Mouse (Mus musculus): ENCODE results near the gene Gja4.

The Gja4 gene

DNA sequence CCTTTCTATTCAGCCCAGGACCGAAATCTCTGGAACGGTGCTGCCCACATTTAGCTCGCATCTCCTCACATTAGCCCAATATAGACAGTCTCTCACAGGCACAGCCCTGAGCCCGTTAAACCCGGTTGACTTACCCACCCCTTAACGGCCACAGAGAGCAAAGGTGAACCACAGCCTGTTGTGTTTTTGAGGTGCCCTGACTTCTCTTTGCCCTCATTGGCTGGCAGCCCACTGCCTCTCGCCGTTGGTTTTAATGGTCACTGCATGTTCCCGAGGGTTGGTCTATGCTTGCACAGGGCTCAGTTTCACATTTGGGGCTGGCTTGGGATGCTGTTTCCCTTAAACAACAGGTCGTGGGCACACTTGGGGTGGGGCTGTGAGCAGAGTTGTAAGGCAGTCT is 10.5 kb upstream of the Gja4 start:
- no peak for DNase-seq (ENCODE audit: low spot score)

DNA sequence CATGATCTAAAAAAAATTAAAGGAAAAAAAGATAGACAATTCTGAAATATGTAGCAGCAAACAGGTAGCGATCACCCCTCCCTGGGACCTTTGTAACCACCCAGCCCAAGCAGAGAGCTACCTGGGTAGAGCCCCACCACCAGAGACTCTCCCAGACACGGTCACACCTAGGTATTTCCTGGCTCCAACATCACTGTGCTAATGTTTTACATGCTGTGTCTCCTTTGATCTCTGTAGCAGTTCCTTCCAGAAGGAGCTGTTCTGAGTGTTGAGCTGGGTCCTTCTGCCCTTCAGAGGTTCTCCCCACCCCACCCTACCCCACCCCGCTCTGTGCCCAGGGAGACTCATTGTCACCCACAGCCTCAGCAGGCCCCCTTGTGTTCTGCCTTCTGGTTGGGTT is 9.8 kb upstream of the Gja4 start:
- DNase-seq (ENCODE audit: low spot score): no peak

DNA sequence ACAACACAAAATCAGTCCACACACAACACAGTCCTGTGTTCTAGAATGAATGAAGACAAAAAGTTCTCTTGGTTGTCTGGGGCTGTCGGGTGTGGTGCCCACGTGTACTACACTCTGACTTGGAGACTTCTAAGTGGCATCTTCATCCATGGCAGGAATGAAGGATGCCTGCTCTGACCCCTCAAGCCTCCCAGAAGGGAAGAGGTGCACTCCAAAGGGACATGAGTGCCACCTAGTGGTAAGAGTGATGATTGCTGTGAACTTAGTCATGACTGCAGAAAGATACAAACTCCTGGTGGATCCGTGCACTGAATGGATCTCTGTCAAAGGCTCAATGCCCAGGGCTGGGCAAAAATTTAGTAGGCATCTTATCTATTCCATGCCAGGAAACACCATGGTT is 5.8 kb upstream of the Gja4 start:
- DNase-seq (ENCODE audit: low spot score): peak; percentile 78

DNA sequence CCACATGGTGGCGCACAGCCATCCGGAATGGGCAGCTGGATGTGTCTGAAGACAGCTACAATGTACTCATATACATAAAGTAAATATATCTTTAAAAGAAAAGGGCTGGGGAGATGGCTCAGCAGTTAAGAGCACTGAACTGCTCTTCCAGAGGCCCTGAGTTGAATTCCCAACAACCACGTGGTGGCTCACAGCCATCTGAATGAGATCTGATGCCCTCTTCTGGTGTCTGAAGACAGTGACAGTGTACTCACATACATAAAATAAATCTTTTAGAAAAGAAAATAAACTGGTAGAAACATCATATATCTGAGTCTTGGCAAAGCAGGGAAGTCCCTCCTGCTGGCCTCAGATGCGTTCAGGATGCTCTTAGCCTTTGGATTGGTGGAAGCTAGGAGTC is 3.3 kb upstream of the Gja4 start:
- peak; percentile 44 for DNase-seq (ENCODE audit: low spot score)

DNA sequence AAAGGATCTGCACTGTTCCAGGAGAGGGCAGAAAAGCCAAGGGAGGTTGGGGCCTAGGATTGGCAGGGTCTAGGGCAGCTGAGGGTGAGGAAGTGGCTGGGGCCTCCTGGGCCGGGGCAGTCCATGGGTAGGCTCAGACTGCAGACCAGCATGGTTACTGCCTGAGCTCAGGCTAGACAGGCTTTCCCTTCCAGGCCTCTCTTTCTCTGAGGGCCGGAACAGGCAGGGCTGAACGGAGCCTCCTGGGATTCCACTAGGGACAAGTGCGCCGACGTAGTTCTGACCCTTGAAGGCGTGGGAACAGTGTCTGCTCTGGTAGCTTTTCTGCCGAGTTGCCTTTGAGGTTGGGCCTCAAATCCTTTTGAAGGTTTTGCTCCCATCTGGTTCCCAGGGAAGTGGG is 1.9 kb upstream of the Gja4 start:
- DNase-seq (ENCODE audit: low spot score): no peak

DNA sequence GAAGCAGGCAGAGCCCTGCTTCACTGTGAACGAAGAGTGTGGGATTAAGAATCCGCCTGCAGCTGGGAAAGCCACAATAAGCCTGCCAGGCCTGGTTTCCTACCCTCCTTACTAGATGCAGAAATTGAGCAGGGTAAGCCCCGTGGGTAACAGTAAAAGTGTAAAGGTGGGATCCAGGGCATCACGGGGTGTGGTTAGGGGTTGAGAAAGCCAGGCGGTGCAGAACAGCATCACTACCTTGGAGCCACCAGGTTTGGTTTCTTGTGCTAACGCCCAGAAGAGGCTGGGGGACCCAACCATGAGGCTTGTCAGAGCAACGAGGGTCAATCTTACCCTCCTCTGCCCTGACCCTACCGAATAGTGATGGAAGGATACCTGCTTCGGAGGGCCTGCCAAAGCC is 746 bp upstream of the Gja4 start:
- no peak for DNase-seq (ENCODE audit: low spot score)

DNA sequence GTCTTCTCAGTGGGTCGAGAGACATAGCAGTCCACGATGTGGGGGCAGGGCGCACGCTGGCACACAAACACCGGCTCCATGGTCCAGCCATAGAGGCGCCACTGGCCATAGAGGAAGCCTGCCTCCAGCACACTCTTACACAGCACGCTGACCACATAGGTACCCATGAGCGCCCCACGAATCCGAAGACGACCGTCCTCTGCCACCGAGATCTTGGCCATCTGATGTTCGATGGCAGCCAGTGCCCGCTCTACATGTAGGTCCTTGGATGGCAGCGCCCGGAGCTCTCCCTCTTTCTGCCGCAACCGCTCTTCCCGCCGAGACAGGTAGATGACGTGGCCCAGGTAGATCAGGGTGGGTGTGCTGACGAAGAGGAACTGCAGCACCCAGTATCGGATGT is 1.5 kb downstream of the Gja4 start:
- no peak for DNase-seq (ENCODE audit: low spot score)

DNA sequence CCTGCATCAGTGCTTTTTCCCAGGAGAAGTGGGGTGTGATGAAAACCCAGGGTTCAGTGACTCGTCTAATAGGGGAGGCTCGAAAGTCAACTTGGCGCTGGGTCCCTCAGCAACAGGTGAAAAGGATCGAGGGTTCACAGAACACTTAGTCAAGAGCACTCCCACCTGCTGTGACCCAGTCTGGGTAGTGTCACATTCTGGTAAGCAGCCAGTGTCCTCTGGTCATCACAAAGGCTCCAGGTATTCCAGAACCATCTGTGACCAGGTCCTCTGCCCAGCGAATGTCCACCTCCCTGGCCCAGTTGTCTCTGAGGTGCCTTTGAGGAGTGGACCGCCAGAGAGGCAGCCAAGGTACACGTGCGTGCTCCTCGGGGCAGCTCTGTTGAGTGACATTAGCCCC is 2.3 kb downstream of the Gja4 start:
- DNase-seq (ENCODE audit: low spot score): no peak

DNA sequence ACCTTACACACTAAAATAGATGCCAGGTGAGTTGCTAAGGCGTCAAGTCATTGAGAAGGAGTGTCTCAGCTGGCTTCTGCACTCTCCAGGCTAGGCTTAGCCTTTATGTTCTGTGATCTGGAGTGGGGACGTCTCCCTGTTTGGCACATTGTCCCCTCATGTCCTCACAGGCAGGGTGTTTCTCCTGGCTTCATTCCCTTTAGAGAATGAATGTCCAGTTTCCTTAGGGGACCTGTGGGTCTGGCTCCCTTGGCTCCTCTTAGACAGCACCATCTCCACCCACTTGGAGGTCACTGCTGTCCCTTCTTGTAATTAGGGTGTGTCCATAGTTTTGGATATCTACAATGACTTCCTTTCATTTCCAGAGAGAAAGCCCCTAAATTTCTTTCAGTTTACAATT is 6.9 kb downstream of the Gja4 start:
- DNase-seq (ENCODE audit: low spot score): no peak

DNA sequence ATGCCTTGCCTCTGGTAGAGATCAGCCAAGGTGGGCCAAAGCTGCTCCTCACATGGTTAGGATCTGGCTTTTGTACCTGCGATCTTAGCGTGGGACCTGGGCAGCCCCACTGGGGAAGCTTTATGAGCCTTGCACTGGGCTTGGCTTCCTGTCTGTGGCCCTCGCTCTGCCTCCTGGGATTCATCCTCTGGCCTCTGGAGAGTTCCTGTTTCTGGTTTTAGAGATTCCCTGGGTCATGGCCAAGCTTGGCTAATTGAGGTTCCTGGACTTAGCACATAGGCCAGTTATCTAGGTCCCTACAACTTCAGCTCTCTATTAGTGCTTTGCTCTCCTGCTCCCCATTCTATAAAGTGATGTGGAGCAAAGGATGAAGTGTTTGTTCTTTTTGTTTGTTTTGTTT is 10.0 kb downstream of the Gja4 start:
- DNase-seq (ENCODE audit: low spot score): peak; percentile 28

DNA sequence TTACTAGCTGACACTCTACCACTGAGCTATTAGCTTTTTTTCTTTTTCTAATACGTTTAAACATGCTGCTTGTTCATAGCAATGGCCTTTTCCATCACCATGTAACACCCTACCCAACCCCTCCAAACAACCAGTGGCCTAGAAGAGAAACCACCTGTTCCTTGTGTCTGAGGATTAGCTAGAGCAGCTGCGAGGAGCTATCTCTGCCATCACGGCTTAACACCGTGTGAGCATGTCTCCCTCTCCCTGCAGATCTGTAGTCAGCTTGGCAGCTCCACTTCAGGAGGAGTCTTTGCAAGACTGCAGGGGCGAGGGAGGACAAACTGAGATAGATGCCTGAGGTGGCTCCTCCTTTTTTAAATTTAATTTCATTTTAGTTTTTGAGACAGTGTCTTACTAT is 13.3 kb downstream of the Gja4 start:
- DNase-seq (ENCODE audit: low spot score): no peak

DNA sequence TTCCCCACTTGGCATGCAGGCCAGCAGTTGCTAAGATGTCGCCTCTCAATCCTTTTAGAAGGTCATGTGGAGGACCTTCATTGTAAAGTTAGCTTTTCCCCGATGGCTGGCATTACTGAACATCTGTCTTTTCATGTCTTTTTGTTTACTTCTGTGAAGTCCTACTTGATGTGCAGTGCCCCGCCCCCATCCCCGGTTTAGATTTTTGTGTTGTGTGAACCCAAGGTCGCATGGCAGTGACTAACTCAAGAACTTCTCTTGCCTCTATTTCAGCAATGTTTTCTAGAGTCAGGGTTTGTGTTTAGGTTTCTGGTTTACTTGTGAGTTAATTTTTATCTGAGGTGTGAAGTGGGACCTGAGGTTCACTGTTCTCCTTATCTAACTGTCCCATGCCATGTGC is 21.2 kb downstream of the Gja4 start:
- DNase-seq (ENCODE audit: low spot score): no peak

DNA sequence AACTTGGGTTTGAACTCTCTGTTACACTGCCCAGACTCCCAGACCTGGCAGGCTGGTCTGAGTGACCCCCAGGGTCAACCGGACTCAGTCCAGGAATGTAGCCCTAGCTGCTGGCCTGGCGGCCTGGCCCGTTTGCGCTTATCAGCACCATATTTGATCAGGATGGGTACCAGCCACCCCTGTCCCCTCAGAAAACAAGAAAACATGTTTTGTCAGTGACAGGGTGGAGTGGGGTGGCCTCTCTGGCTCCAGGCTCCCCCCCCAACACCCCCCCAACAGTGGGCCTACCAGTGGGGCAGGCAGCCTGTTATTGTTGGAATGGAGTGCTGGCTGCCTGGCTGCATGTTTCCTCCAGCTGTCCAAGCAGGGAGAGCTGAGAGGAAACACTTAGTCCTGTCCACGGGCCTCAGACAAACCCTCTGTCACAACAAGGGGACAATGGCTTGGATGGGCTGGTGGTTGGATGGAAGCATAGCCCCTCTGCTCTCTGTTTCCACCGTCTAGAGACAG is 24.7 kb downstream of the Gja4 start:
- DNase-seq (ENCODE audit: low spot score): peak; percentile 24

DNA sequence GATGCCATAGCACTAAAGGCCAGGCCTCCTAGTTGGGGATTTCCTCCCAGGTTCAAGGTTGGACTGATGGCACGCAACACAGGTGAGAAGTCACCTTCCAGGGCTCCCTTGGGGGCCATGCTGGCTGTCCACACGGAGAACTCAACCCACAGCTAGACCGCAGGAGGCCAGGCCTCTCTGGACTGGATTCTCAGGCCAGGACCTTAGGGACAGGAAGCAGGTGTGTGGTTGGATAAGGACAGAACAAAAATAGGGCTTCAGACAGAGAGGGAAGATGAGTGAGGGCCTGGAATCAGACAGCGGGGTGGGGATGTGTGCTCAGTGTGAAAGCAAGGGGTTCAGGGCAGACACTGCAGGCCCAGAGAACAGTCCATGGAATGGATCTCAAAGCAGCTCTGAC is 26.9 kb downstream of the Gja4 start:
- DNase-seq (ENCODE audit: low spot score): no peak

DNA sequence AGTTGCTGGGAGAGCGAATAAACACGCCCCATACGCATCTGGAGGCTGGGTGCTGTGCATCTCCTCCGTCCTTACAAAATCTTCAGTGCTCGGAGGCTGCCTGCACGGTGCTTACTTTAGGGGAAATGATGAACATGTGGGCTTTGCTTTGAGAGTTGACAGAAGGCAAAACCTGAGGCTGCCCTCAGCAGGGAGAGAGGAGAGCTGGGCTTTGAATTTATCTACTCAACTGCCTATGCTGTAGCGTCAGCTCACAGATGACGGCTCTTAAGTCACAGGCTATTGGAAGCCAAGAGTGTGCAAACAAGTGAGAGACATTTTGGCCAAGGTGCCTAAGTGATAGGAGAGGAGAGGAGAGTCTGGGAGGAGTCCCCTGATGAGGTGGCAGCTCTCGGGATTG is 34.6 kb downstream of the Gja4 start:
- no peak for DNase-seq (ENCODE audit: low spot score)

DNA sequence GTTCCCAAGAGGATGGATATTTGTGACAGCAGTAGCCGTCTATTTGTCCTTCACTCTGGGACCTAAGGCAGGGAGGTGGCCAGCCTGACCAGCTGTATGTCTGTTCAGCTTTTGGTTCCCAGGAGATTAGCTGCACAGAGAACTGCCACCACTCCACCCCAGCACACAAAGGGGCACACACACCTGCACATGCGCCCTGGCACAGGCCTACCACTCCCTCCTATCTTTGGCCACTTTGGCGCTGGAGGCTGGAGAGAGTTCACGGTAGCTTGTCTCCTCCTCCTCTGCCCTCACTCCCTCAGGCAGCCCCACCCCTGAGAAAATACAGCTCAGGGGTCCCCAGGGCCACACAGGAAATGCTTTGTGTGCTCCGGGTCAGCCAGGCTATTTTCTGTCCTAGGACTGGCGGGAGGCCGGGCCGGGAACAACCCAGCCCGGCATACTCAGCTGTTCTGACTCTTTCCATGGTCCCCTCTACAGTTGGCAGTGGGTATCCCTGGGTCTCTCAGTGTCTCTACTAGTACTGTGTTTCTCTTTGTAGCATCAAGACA is 35.3 kb downstream of the Gja4 start:
- DNase-seq (ENCODE audit: low spot score): peak; percentile 54

DNA sequence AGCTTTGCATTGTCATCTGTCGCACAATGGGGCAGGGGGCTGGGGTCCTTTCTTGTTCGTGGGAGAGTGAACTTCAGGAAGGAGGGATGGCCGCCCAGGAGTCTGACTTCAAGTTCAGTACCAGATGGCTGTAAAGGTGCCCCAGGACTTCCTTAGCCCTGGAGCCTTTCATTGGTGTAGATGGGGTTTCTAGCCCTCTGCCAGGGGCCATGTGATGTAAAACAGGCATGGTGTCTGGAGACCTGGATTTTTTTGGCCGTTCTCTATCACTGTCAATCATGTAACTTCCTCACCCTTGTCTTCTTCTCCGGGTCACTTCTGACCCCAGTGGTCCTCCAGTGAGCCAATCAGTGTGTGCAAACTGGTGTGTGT is 49.7 kb downstream of the Gja4 start:
- DNase-seq (ENCODE audit: low spot score): no peak

DNA sequence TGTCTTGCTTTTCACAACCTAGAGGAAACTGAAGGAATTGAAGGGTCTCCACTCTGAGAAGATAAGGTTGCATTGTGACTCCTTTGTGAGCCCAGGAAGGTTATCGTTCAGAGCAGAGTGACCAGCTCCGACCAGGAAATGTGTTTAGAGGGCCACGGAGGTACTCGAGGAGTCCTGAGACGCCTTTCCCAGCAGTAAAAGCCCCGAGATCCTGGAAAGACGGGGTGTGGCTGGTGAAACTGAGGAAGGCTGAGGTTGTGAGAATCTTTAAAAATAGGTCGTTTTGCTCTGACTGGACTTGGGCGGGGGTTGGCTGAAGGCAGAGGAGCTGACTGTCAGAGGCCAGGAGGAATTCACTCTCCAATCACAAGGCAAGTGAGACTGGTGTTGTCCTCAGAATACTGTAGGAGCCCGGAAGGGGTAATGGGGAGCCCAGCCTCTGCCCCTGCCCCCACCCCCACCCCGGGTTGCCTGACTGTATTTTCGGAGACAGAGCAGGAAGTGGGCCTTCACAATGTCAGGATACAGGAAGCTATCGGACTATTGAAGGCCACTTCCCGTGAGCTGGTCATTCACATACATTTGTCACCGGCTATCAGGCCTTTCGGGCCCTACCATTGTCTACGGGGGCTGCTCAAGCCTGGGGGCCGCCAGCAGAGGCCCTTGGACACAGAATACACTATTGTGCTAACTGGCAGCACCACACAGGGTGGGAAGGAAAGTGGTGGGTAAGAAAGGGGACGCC is 50.2 kb downstream of the Gja4 start:
- DNase-seq (ENCODE audit: low spot score): peak; percentile 75

DNA sequence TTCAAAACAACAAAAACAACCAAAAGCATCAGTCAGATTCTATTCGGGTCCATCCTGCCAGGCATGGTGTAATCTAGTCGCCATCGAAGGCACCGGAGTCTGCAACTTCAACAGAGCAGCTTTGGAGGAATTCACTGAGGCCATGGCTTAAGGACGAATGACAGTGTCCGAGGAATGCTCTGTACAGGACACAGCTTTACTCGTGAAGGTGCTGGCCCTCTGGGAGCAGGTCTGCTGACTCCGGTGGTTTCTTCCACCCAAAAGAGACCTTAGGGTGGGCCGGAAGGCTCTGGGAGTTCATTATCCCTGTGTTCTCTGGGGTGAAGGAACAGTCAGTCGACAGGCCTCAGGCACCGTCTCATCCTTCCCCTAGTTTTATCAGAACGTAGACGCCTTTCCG is 52.2 kb downstream of the Gja4 start:
- no peak for DNase-seq (ENCODE audit: low spot score)
